Mouse (Mus musculus) lung, adult 2 months (tissue): Measurements from ENCODE around the gene Fam135a.

ENCODE experiments used
- CTCF ChIP-seq: fragments of 200-500 bp; IDR thresholded peaks from 2 replicates; pipeline ENCODE4 v1.5.1; 2011; ENCODE audit warnings: mild to moderate bottlenecking, low read length, control low read depth; ENCODE audit not compliant: insufficient read depth
- POLR2A ChIP-seq: fragments of 200-500 bp; IDR thresholded peaks from 2 replicates; pipeline ENCODE4 v1.6.1; 2011; ENCODE audit warnings: low read depth, mild to moderate bottlenecking, control low read depth, low read length, borderline replicate concordance; ENCODE audit errors: extremely low read depth

DNA sequence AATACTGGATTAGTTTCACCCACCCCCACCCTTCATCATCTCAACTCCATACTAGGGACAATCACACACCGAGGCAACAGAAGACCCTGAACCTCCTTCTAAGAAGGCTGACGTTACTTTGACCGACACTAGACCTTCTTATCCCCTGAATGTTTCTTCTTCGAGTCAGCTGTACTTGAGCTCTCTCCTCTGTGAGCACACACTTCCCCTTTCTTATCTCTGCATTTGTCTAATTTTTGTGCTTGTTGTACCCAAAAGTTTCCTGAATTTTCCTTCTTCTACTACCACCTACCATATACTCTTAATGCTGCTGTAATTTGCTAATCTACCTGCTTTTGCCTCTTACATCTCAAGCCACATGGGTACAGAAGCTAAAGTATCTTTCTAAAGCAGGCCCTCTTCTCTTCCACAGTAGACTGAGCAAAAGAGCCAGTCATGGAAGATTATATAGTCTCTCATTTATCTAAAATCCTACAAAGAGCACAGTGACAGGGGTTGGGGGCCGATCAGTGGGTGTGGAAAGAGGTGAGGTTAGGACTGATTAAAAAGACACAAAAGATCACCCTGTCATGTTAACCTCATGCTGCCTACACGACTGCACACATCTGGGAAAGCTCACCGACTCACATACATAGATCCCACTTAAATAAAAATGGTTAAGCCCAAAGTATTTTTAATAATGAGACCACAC, 101.9 kb downstream of the Fam135a start:
- no peak for TF ChIP-seq CTCF
- no peak for TF ChIP-seq POLR2A
